Mouse (Mus musculus): ENCODE measurements around the gene Prm3. TPM values are rescaled to one million over a fixed set of nuclear protein-coding genes. Genes with fewer than 3 reads are reported as not detected.

The Prm3 gene
- polyA plus RNA-seq, 1 experiment: not detected

DNA sequence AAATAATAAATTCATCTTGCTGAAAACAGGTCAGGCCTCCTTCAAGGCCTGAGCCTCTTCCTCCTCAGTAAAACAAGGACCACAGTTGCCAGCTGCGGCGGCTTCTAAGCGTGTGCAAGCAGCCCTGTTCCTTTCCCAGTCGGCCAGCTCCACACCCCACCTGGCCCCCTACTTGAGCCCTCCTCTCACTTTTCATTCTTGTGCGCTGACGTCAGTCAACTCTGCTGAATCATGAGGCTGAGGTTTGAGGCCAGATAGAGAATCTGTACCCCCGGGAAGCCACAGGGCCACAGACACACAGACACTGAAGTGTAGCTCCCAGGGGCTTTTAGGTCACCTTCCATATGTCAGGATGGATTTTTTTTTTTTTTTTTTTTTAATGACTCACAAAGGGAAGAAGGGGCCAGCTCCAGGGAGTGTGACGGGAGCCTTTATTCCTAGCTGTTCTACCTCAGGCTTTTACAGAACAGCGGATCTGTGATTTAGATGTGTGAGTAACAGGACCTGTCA, 8.8 kb downstream of the Prm3 start:
- Histone ChIP-seq H3K27me3 (ENCODE audit: control insufficient read depth, insufficient read depth, low read length) (no peaks in the 10 kb centered on the region), H3K27ac (ENCODE audit: insufficient read depth, low read depth, low read length) (no peak overlapping the region), H3K36me3 (ENCODE audit: control insufficient read depth, insufficient read depth, low read length) (peaks cover 6% of the 10 kb centered on the region), H3K4me1 (ENCODE audit: control insufficient read depth, insufficient read depth, insufficient read length, low read length) (peaks cover 17% of the 10 kb centered on the region), H3K4me3 (ENCODE audit: low read depth, low read length) (no peak overlapping the region)
- TF ChIP-seq POLR2A (IDR thresholded peaks at IDR 0.05; ENCODE audit: low read depth, low read length): no peak
- TF ChIP-seq CTCF (IDR thresholded peaks at IDR 0.05; ENCODE audit: extremely low read depth, insufficient read length, insufficient replicate concordance, low read depth, low read length): no peak
- 90% methylated on average over 9 of the region's 9 CpGs for WGBS

DNA sequence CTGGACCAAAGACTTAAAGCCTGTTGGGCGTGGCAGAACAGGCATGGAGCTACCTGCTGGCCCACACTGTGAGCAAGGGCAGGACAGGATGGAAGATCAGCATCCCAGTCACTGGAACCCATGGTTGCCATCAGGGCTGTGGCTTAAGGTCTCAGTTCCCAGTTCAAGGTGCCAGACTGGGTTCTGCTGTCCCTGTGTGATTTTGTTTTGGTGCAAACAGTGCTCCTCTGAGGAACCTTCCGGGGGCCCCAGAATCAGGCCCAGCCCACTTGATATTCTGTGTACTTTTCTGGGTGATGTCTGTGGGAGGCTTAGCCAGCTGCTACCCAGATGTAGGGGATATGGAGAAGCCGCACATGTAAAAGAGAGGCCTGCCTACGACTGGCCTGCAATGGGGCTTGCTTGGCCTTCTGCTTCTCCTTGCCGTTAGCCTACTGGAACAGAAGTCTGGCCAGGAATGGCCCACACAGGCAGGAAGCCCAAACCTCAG, 10.0 kb downstream of the Prm3 start:
- WGBS: 89% methylated on average over 5 of the region's 5 CpGs
- peaks cover 6% of the 10 kb centered on the region for H3K36me3 ChIP-seq (ENCODE audit: control insufficient read depth, insufficient read depth, low read length)
- peaks cover 12% of the 10 kb centered on the region for H3K4me1 ChIP-seq (ENCODE audit: control insufficient read depth, insufficient read depth, insufficient read length, low read length)
- no peak overlapping the region for H3K4me3 ChIP-seq (ENCODE audit: low read depth, low read length)
- H3K27me3 ChIP-seq (ENCODE audit: control insufficient read depth, insufficient read depth, low read length): no peaks in the 10 kb centered on the region
- H3K27ac ChIP-seq (ENCODE audit: insufficient read depth, low read depth, low read length): no peak overlapping the region
- TF ChIP-seq POLR2A (IDR thresholded peaks at IDR 0.05; ENCODE audit: low read depth, low read length) (no peak), CTCF (IDR thresholded peaks at IDR 0.05; ENCODE audit: extremely low read depth, insufficient read length, insufficient replicate concordance, low read depth, low read length) (no peak)

DNA sequence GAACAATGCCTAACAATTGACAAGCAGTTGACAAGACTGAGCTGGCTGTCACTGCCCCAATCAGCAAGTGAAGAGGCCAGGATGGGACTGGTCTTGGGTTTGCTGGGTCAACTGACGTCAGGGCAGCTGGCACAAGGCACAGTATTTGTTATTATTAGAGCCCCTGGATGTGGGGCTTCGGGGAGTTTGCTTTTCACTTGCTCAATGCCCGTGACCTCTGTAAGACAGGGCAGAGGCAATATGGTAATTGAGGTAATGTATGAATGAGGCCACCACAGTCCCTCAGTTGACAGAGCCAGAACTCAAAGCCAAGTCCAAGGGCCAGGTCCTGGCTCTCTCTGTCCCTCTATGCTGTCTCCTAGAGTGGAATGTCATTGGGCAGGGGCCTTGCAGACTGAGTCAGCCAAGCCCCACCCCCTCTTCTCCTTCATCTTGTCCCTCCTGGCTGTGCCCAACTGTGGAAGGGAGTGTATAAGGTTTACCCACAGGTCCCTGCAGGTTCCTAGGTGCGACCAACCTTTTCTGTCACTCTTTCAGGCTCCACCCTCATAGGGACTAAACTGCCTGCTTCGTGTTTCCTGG, 13.0 kb downstream of the Prm3 start:
- Histone ChIP-seq H3K4me1 (ENCODE audit: control insufficient read depth, insufficient read depth, insufficient read length, low read length) (peaks cover 6% of the 10 kb centered on the region; the same call in 1 of the 2 replicates), H3K36me3 (ENCODE audit: control insufficient read depth, insufficient read depth, low read length) (no peaks in the 10 kb centered on the region; the same call in 1 of the 2 replicates), H3K27ac (ENCODE audit: insufficient read depth, low read depth, low read length) (no peak overlapping the region), H3K27me3 (ENCODE audit: control insufficient read depth, insufficient read depth, low read length) (no peaks in the 10 kb centered on the region), H3K4me3 (ENCODE audit: low read depth, low read length) (no peak overlapping the region)
- no peak for TF ChIP-seq CTCF (IDR thresholded peaks at IDR 0.05; ENCODE audit: extremely low read depth, insufficient read length, insufficient replicate concordance, low read depth, low read length)
- TF ChIP-seq POLR2A (IDR thresholded peaks at IDR 0.05; ENCODE audit: low read depth, low read length): no peak
- WGBS: 72% methylated on average over 5 of the region's 5 CpGs

DNA sequence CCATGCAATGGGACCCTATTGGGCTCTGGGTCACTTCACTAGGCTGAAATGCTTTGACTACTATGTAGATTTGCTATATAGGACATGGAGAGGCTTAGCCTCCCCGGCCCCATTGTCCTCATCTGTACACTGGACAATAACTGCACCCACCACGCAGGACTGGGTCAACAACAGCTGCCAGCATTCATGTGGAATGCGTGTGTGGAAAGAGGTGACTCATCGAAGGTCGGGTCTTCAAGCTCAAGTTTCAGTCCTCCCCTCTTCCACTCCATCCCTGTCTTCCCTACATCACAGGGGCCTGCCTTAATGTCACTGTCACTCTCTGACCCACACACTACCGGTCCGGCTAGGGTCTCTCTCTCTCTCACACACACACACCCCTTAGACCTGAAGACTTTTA, 14.4 kb downstream of the Prm3 start:
- Histone ChIP-seq H3K4me1 (ENCODE audit: control insufficient read depth, insufficient read depth, insufficient read length, low read length) (peaks cover 6% of the 10 kb centered on the region; the same call in 1 of the 2 replicates), H3K27ac (ENCODE audit: insufficient read depth, low read depth, low read length) (no peak overlapping the region), H3K4me3 (ENCODE audit: low read depth, low read length) (no peak overlapping the region), H3K36me3 (ENCODE audit: control insufficient read depth, insufficient read depth, low read length) (no peaks in the 10 kb centered on the region), H3K27me3 (ENCODE audit: control insufficient read depth, insufficient read depth, low read length) (no peaks in the 10 kb centered on the region)
- no peak for TF ChIP-seq POLR2A (IDR thresholded peaks at IDR 0.05; ENCODE audit: low read depth, low read length)
- TF ChIP-seq CTCF (IDR thresholded peaks at IDR 0.05; ENCODE audit: extremely low read depth, insufficient read length, insufficient replicate concordance, low read depth, low read length): no peak
- 67% methylated on average over 7 of the region's 7 CpGs for WGBS

DNA sequence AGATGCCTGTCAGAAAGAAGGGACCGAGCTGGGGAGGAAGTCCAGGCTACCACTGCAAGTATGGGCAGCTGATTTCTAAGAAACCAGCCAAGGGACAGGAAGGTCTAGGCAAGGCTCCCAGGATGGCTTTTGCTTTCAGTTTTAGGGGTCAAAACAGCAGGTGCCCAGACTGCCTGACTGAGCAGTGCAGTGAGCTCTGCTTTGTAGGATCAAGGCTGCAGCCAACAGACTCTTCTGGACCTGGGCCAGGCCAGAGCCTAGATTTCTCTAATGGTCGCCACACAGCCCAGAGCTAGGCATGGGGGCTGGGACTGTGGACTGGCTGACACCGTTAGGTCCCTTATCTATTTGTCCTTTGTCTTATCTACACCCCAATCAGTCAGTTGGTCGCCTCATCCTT, 16.0 kb downstream of the Prm3 start:
- Histone ChIP-seq H3K36me3 (ENCODE audit: control insufficient read depth, insufficient read depth, low read length) (no peaks in the 10 kb centered on the region), H3K27me3 (ENCODE audit: control insufficient read depth, insufficient read depth, low read length) (no peaks in the 10 kb centered on the region), H3K4me1 (ENCODE audit: control insufficient read depth, insufficient read depth, insufficient read length, low read length) (peaks cover 17% of the 10 kb centered on the region; the same call in 1 of the 2 replicates), H3K27ac (ENCODE audit: insufficient read depth, low read depth, low read length) (no peak overlapping the region), H3K4me3 (ENCODE audit: low read depth, low read length) (no peak overlapping the region)
- TF ChIP-seq CTCF (IDR thresholded peaks at IDR 0.05; ENCODE audit: extremely low read depth, insufficient read length, insufficient replicate concordance, low read depth, low read length) (no peak), POLR2A (IDR thresholded peaks at IDR 0.05; ENCODE audit: low read depth, low read length) (no peak)
- WGBS: 30% methylated on average over 4 of the region's 4 CpGs

DNA sequence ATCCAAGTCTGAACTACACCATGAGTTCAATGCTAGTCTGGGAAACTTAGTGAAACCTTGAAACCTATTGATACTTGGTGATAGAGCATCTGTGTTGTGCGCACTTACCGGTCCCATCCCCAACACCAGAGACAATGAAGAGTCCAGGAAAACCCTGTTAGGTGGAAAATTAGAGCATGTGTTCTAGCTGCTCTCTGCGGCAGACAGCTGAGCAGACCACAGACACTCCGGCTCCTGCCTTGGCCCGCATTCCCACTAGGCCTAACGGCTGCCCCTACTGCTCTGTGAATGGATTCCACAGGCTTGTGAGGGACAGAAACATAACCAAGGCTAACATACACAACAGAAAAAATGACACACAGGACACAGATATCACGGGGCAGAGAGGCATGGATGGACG, 17.2 kb downstream of the Prm3 start:
- 91% methylated on average over 8 of the region's 8 CpGs for whole genome bisulfite sequencing
- Histone ChIP-seq H3K27me3 (ENCODE audit: control insufficient read depth, insufficient read depth, low read length) (no peaks in the 10 kb centered on the region), H3K4me3 (ENCODE audit: low read depth, low read length) (no peak overlapping the region), H3K36me3 (ENCODE audit: control insufficient read depth, insufficient read depth, low read length) (no peaks in the 10 kb centered on the region), H3K27ac (ENCODE audit: insufficient read depth, low read depth, low read length) (no peak overlapping the region), H3K4me1 (ENCODE audit: control insufficient read depth, insufficient read depth, insufficient read length, low read length) (peaks cover 24% of the 10 kb centered on the region)
- TF ChIP-seq CTCF (IDR thresholded peaks at IDR 0.05; ENCODE audit: extremely low read depth, insufficient read length, insufficient replicate concordance, low read depth, low read length): no peak
- TF ChIP-seq POLR2A (IDR thresholded peaks at IDR 0.05; ENCODE audit: low read depth, low read length): no peak

DNA sequence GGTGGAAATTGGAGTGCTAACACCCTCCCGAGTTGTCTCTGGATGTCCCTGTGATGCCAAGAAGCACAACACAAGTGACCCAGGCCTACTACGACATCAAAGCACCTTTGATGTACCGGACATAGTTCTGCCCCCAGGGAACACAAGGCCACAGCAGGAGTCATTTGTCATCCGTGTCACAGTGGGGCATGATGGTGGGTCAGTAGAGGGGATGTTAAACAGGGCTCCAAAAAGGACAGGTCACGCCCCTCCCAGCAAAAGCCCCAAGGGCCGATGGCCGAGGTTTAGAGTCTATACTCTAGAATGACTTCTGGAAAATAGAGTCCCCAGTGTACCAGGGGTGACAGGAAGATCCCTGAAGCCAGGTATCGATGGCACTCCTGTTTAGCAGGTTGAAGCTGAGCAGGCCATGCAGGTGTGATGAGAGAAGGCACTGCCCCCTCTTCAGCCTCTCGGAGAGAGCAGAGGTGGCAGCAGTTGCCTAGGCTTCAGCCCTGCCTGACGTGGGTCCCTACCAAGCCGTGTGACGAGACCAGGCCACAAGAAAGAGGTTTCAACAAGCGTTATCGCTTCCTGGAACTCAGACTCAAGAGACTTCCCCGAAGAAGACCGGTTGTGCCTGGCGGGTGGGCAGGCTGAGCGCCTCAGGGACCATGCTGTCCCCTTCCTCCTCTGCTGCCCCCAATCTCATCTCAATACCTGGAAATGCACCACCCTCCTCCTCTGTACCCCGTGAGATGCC, 18.8 kb downstream of the Prm3 start:
- WGBS: 85% methylated on average over 19 of the region's 19 CpGs
- peak overlapping the region; percentile 43 for H3K27ac ChIP-seq (ENCODE audit: insufficient read depth, low read depth, low read length)

More for the DNA sequence above, 18.8 kb downstream of the Prm3 start:
- Histone ChIP-seq H3K4me1 (ENCODE audit: control insufficient read depth, insufficient read depth, insufficient read length, low read length) (peaks cover 24% of the 10 kb centered on the region), H3K36me3 (ENCODE audit: control insufficient read depth, insufficient read depth, low read length) (no peaks in the 10 kb centered on the region), H3K4me3 (ENCODE audit: low read depth, low read length) (no peak overlapping the region), H3K27me3 (ENCODE audit: control insufficient read depth, insufficient read depth, low read length) (no peaks in the 10 kb centered on the region)
- TF ChIP-seq POLR2A (IDR thresholded peaks at IDR 0.05; ENCODE audit: low read depth, low read length) (0 out of 2 replicates have a peak, but pooled peaks have one; percentile 8), CTCF (IDR thresholded peaks at IDR 0.05; ENCODE audit: extremely low read depth, insufficient read length, insufficient replicate concordance, low read depth, low read length) (no peak)

Data from small intestine, adult 2 months (tissue).